Mouse (Mus musculus) C2C12 (cell line): ENCODE results near the gene Lingo2.

Experiments
- CEBPB ChIP-seq: IDR thresholded peaks from one replicate; pipeline ENCODE4 v1.6.1; 2011; ENCODE audit warnings: low read depth, mild to moderate bottlenecking, control low read depth, moderate library complexity
- CTCF ChIP-seq: IDR thresholded peaks from one replicate; pipeline ENCODE4 v1.5.1; 2011; ENCODE audit not compliant: control insufficient read depth, insufficient read depth, insufficient read length
- FOSL1 ChIP-seq: IDR thresholded peaks from one replicate; pipeline ENCODE4 v1.8.0; 2011; ENCODE audit warnings: mild to moderate bottlenecking, low read length; ENCODE audit not compliant: poor library complexity, insufficient read depth, severe bottlenecking
- MAX ChIP-seq: IDR thresholded peaks from one replicate; pipeline ENCODE4 v1.6.1; 2011; ENCODE audit warnings: mild to moderate bottlenecking, control low read depth
- MYOG ChIP-seq: IDR thresholded peaks from one replicate; pipeline ENCODE4 v1.6.1; 2011; ENCODE audit not compliant: control insufficient read depth, insufficient read length; ENCODE audit errors: extremely low read depth
- USF1 ChIP-seq: IDR thresholded peaks from one replicate; pipeline ENCODE4 v1.6.1; 2011; ENCODE audit warnings: low read depth, mild to moderate bottlenecking, control low read depth, moderate library complexity

DNA sequence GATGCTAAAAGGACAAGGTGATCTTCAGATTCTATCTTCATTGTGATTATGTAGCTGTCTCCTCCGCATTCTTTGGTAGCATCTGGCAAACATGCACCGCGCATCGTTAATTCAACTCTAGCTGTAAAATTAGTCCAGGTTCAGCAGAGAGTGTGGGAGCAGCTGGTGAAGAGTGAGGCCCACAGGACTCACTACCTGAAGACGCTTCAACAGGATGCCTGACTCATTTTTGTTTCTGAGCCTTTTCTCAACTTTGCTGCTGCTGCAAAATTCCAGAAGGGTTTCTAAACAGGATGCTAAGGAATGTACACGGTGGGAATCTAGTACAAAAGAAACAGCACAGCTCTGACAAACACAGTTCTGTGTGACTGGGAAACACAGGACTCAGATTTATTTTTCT is 640.1 kb downstream of the Lingo2 start:
- TF ChIP-seq USF1 (no peak), CTCF (no peak), MYOG (no peak), MAX (no peak), CEBPB (no peak), FOSL1 (no peak)
